Mouse (Mus musculus): Measurements from ENCODE around the gene Mybpc2. TPM values are rescaled to one million over a fixed set of nuclear protein-coding genes. Genes with fewer than 3 reads are reported as not detected.

The Mybpc2 gene
- polyA plus RNA-seq, 1 experiment from 2014 or later = 0.22 TPM

Small RNA genes lying within 50 kb of the gene (microRNA-seq; reads per million reads assigned to microRNA genes)
- not detected for gene Mir7052
- gene Mir7053 = not detected

Other genes starting within 250 kb of the Mybpc2 start
- 2.8 TPM in 2 replicates for gene Clec11a, start 217.8 kb downstream of the Mybpc2 start, polyA plus RNA-seq (2015; fragmentation: Nextera tagmentation; extraction: Ambion mirVana)
- gene Shank1, start 214.4 kb downstream of the Mybpc2 start, polyA plus RNA-seq (2015; fragmentation: Nextera tagmentation; extraction: Ambion mirVana) = 26.5 and 27.7 TPM in 2 replicates
- gene Syt3, start 140.6 kb downstream of the Mybpc2 start, polyA plus RNA-seq (2015; fragmentation: Nextera tagmentation; extraction: Ambion mirVana) = 24.9 and 28.4 TPM in 2 replicates
- gene 1700008O03Rik, start 138.8 kb downstream of the Mybpc2 start, polyA plus RNA-seq (2015; fragmentation: Nextera tagmentation; extraction: Ambion mirVana) = 1.0 and 1.5 TPM in 2 replicates
- 11.3 and 13.3 TPM in 2 replicates for gene Lrrc4b, start 95.6 kb downstream of the Mybpc2 start, polyA plus RNA-seq (2015; fragmentation: Nextera tagmentation; extraction: Ambion mirVana)
- 1.6 and 2.9 TPM in 2 replicates for gene Aspdh, start 59.3 kb downstream of the Mybpc2 start, polyA plus RNA-seq (2015; fragmentation: Nextera tagmentation; extraction: Ambion mirVana)
- gene Josd2, start 56.7 kb downstream of the Mybpc2 start, polyA plus RNA-seq (2015; fragmentation: Nextera tagmentation; extraction: Ambion mirVana) = 49.9 and 54.3 TPM in 2 replicates
- 139 TPM in 2 replicates for gene Emc10, start 28.1 kb downstream of the Mybpc2 start, polyA plus RNA-seq (2015; fragmentation: Nextera tagmentation; extraction: Ambion mirVana)
- gene Fam71e1, start 28.1 kb downstream of the Mybpc2 start, polyA plus RNA-seq (2015; fragmentation: Nextera tagmentation; extraction: Ambion mirVana) = 23.0 and 29.8 TPM in 2 replicates
- gene Spib, start 7.4 kb upstream of the Mybpc2 start, polyA plus RNA-seq (2015; fragmentation: Nextera tagmentation; extraction: Ambion mirVana) = 0.13 TPM in 1 of 2 replicates, not detected in the other
- gene Pold1, start 24.2 kb upstream of the Mybpc2 start, polyA plus RNA-seq (2015; fragmentation: Nextera tagmentation; extraction: Ambion mirVana) = 22.5 and 22.7 TPM in 2 replicates
- gene Nr1h2, start 29.3 kb upstream of the Mybpc2 start, polyA plus RNA-seq (2015; fragmentation: Nextera tagmentation; extraction: Ambion mirVana) = 60.1 and 65.2 TPM in 2 replicates
- 1.2 and 1.6 TPM in 2 replicates for gene Napsa, start 47.7 kb upstream of the Mybpc2 start, polyA plus RNA-seq (2015; fragmentation: Nextera tagmentation; extraction: Ambion mirVana)
- gene Kcnc3, start 66.0 kb upstream of the Mybpc2 start, polyA plus RNA-seq (2015; fragmentation: Nextera tagmentation; extraction: Ambion mirVana) = 4.7 and 5.2 TPM in 2 replicates
- gene Myh14, start 146.2 kb upstream of the Mybpc2 start, polyA plus RNA-seq (2015; fragmentation: Nextera tagmentation; extraction: Ambion mirVana) = 1.9 and 2.6 TPM in 2 replicates
- not detected in 2 replicates for gene Izumo2, start 184.1 kb upstream of the Mybpc2 start, polyA plus RNA-seq (2015; fragmentation: Nextera tagmentation; extraction: Ambion mirVana)
- 25.1 and 30.5 TPM in 2 replicates for gene Vrk3, start 223.8 kb upstream of the Mybpc2 start, polyA plus RNA-seq (2015; fragmentation: Nextera tagmentation; extraction: Ambion mirVana)
- 1.2 and 1.3 TPM in 2 replicates for gene Zfp473, start 226.4 kb upstream of the Mybpc2 start, polyA plus RNA-seq (2015; fragmentation: Nextera tagmentation; extraction: Ambion mirVana)

Measured in neural tube, embryonic 13.5 days (tissue).